Mouse (Mus musculus) cerebellum, adult 2 months (tissue): Measurements from ENCODE around the gene Ccdc18.

ENCODE experiments used
- CTCF ChIP-seq: fragments of 200-500 bp; IDR thresholded peaks from 2 replicates; pipeline ENCODE4 v1.5.1; 2011; ENCODE audit warnings: low read depth, mild to moderate bottlenecking, control low read depth, low read length, moderate library complexity, borderline replicate concordance; ENCODE audit not compliant: insufficient read depth
- POLR2A ChIP-seq: fragments of 200-500 bp; IDR thresholded peaks from 2 replicates; pipeline ENCODE4 v1.6.1; 2011; ENCODE audit warnings: low read length, control low read depth, borderline replicate concordance; ENCODE audit not compliant: insufficient read depth

- TF ChIP-seq CTCF (no peak), POLR2A (no peak)
Observed at GRCm38 (mm10) chr5:108120221-108120900, 12.3 kb upstream of the Ccdc18 start.
